Mouse (Mus musculus): Measurements from ENCODE around the gene Ppm1b. TPM values are rescaled to one million over a fixed set of nuclear protein-coding genes. Genes with fewer than 3 reads are reported as not detected.
A peak's percentile ranks its signal among the peaks of the same experiment; 100 is the strongest.

The Ppm1b gene
- total and polyA plus RNA-seq, 3 experiments: 45.7 to 51.6 TPM; not detected in 1

GRCm38 (mm10) chr17:85018344-85018743 lies 61.8 kb downstream of the Ppm1b start (continued):
- no peak; the same call in 1 of the 2 replicates for TF ChIP-seq POLR2AphosphoS2 (IDR thresholded peaks at IDR 0.05; ENCODE audit: low read length)
- TF ChIP-seq TBP (IDR thresholded peaks at IDR 0.05; ENCODE audit: low read depth, low read length): no peak
- TF ChIP-seq TAL1 (IDR thresholded peaks at IDR 0.05; ENCODE audit: low read length): peak; percentile 55
- TF ChIP-seq MAFK (IDR thresholded peaks at IDR 0.05; ENCODE audit: borderline replicate concordance, low read depth, low read length): no peak
- no peak for TF ChIP-seq JUND (IDR thresholded peaks at IDR 0.05; ENCODE audit: low read depth, low read length)
- no peak for TF ChIP-seq NELFE (IDR thresholded peaks at IDR 0.05; ENCODE audit: low read depth, low read length)
- TF ChIP-seq MYC (IDR thresholded peaks at IDR 0.05; ENCODE audit: low read depth, low read length): 0 out of 2 replicates have a peak, but pooled peaks have one; percentile 28
- no peak for TF ChIP-seq CTCF (IDR thresholded peaks at IDR 0.05 in 2 of 3, conservative IDR thresholded peaks at IDR 0.05 in 1 of 3; ENCODE audit: control insufficient read depth in 1 of 3, insufficient read depth in 1 of 3, low read depth in 2 of 3, low read length in 3 of 3, poor library complexity in 1 of 3, severe bottlenecking in 1 of 3)
- no peak for TF ChIP-seq E2F4 (IDR thresholded peaks at IDR 0.05; ENCODE audit: borderline replicate concordance, low read depth, low read length)
- TF ChIP-seq MEF2A (IDR thresholded peaks at IDR 0.05; ENCODE audit: extremely low read depth, insufficient replicate concordance, low read depth, low read length, poor library complexity, severe bottlenecking): no peak
- TF ChIP-seq POLR2AphosphoS5 (IDR thresholded peaks at IDR 0.05; ENCODE audit: borderline replicate concordance, low read depth, low read length): no peak
- TF ChIP-seq MAX (IDR thresholded peaks at IDR 0.05; ENCODE audit: low read length): no peak
- TF ChIP-seq MAZ (IDR thresholded peaks at IDR 0.05; ENCODE audit: low read depth, low read length): no peak
- no peak for TF ChIP-seq USF1 (IDR thresholded peaks at IDR 0.05; ENCODE audit: low read depth, low read length)

DNA sequence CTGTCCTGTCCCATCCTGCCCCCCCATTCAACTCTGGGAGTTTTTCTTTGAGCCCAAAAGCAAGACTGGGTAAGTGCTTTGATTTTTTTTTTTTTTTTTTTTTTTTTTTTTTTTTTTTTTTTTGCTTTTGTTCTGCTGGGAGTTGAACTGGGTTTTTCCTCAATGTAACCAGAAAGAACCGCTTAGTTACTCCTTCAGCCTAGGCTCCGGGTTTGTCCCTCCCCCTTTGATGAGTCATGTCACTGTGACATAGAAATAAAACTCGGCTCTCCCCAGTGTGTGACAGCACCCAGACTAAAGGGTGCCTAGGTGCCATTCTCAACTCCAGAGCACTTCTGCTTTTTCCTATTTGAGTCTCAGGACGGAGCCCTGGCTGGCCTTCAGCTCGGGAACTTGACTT lies 62.3 kb downstream of the Ppm1b start:
- peak; percentile 88 for DNase-seq (ENCODE audit: low read depth, low spot score)
- peaks cover 8 to 17% of the 10 kb centered on the region in 2 experiments for H3K4me1 ChIP-seq (ENCODE audit: control insufficient read depth in 1 of 2, insufficient read depth in 2 of 2, low read length in 2 of 2)
- H3K27me3 ChIP-seq (ENCODE audit: control insufficient read depth in 1 of 2, insufficient read depth in 2 of 2, low read length in 2 of 2): no peaks in the 10 kb centered on the region
- H3K79me2 ChIP-seq (ENCODE audit: control insufficient read depth, insufficient read depth, low read length, poor library complexity): no peaks in the 10 kb centered on the region
- H3K9ac ChIP-seq (ENCODE audit: control insufficient read depth, low read depth, low read length, poor library complexity, severe bottlenecking): no peak overlapping the region
- H3K27ac ChIP-seq (ENCODE audit: control insufficient read depth, low read depth, low read length): peak overlapping the region; percentile 26
- H3K36me3 ChIP-seq (ENCODE audit: control insufficient read depth in 1 of 2, insufficient read depth in 2 of 2, low read length in 2 of 2): peaks cover 4 to 18% of the 10 kb centered on the region in 2 experiments
- no peak for TF ChIP-seq TCF12 (IDR thresholded peaks at IDR 0.05; ENCODE audit: low read depth, low read length)
- TF ChIP-seq ZNF384 (IDR thresholded peaks at IDR 0.05; ENCODE audit: low read depth, low read length): peak; percentile 78
- H3K9me3 ChIP-seq (replicated peaks; ENCODE audit: insufficient read depth, low read length): no peaks in the 10 kb centered on the region
- H3K4me3 ChIP-seq (ENCODE audit: control insufficient read depth in 1 of 2, insufficient read depth in 1 of 2, low read depth in 2 of 2, low read length in 2 of 2): no peak overlapping the region

DNA sequence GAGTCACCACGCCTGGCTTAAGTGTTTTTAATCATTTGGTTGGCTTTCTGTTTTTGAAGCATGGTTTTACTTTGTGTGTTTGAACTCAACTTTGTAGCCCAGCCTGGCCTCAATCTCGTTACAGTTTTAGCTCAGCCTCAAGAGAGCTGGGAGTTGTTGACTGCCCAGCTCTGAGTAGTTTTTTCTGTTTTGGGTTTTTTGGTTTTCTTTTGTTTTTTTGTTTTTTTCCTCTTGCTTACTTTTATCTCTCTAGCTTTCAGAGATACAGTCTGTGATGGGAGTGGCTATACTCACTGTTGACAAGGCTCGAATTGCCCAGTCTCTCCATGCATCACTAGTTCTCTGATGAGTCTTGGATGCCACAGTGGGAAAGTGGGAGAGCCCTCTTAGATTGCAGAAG lies 63.8 kb downstream of the Ppm1b start:
- no peaks in the 10 kb centered on the region for H3K27me3 ChIP-seq (ENCODE audit: control insufficient read depth in 1 of 2, insufficient read depth in 2 of 2, low read length in 2 of 2)
- TF ChIP-seq GATA1 (IDR thresholded peaks at IDR 0.05; ENCODE audit: low read depth, low read length) (no peak), CHD2 (IDR thresholded peaks at IDR 0.05; ENCODE audit: low read length) (no peak), ZKSCAN1 (IDR thresholded peaks at IDR 0.05; ENCODE audit: low read depth, low read length) (peak; percentile 65; the same call in 1 of the 2 replicates)
- no peak overlapping the region for H3K27ac ChIP-seq (ENCODE audit: control insufficient read depth, low read depth, low read length)
- no peak for DNase-seq (ENCODE audit: low read depth, low spot score)
- no peak overlapping the region for H3K9ac ChIP-seq (ENCODE audit: control insufficient read depth, low read depth, low read length, poor library complexity, severe bottlenecking)
- H3K4me1 ChIP-seq (ENCODE audit: control insufficient read depth in 1 of 2, insufficient read depth in 2 of 2, low read length in 2 of 2): peaks cover 8 to 17% of the 10 kb centered on the region in 2 experiments
- peaks cover 0 to 18% of the 10 kb centered on the region in 2 experiments; a peak in 2 of 4 replicates for H3K36me3 ChIP-seq (ENCODE audit: control insufficient read depth in 1 of 2, insufficient read depth in 2 of 2, low read length in 2 of 2)
- no peaks in the 10 kb centered on the region for H3K9me3 ChIP-seq (replicated peaks; ENCODE audit: insufficient read depth, low read length)
- H3K4me3 ChIP-seq (ENCODE audit: control insufficient read depth in 1 of 2, insufficient read depth in 1 of 2, low read depth in 2 of 2, low read length in 2 of 2): no peak overlapping the region
- H3K79me2 ChIP-seq (ENCODE audit: control insufficient read depth, insufficient read depth, low read length, poor library complexity): no peaks in the 10 kb centered on the region

Data from MEL (cell line).